Mouse (Mus musculus) stomach, embryonic 14.5 days (tissue): ENCODE measurements around the gene Rps6ka5. TPM values are rescaled to one million over a fixed set of nuclear protein-coding genes. Genes with fewer than 3 reads are reported as not detected.

Experiments used
- ATAC-seq: fragments of 200-750 bp; cut with Nextera tagmentation; 2 replicates; pipeline ENCODE4 v1.8.0; 2017; ENCODE audit warnings: low read depth, moderate TSS enrichment; ENCODE audit not compliant: insufficient number of reproducible peaks, insufficient read depth, low FRiP score
- H3K27ac ChIP-seq: fragments of 300-500 bp; sonication (generic); 2 replicates; pipeline ENCODE4 v1.5.1; 2014; ENCODE audit warnings: mild to moderate bottlenecking, low read length, moderate library complexity, mixed read lengths
- H3K27me3 ChIP-seq: fragments of 300-500 bp; sonication (generic); 2 replicates; pipeline ENCODE4 v1.6.1; 2014; ENCODE audit warnings: low read length, control low read depth, mixed read lengths; ENCODE audit not compliant: control insufficient read depth, insufficient read depth
- H3K36me3 ChIP-seq: fragments of 300-500 bp; sonication (generic); 2 replicates; pipeline ENCODE4 v1.6.1; 2014; ENCODE audit warnings: mild to moderate bottlenecking, control low read depth, low read length, moderate library complexity, mixed read lengths; ENCODE audit not compliant: control insufficient read depth, insufficient read depth
- H3K4me1 ChIP-seq: fragments of 300-500 bp; sonication (generic); 2 replicates; pipeline ENCODE4 v1.6.1; 2014; ENCODE audit warnings: low read length, control low read depth, mixed read lengths; ENCODE audit not compliant: control insufficient read depth, insufficient read depth
- H3K4me2 ChIP-seq: fragments of 300-500 bp; sonication (generic); replicated peaks from 2 replicates; pipeline ENCODE4 v1.6.1; 2014; ENCODE audit warnings: low read depth, low read length, control low read depth
- H3K4me3 ChIP-seq: fragments of 300-500 bp; sonication (generic); 2 replicates; pipeline ENCODE4 v1.5.1; 2014; ENCODE audit warnings: low read depth, low read length, control low read depth
- H3K9ac ChIP-seq: fragments of 300-500 bp; sonication (generic); replicated peaks from 2 replicates; pipeline ENCODE4 v1.6.1; 2014; ENCODE audit warnings: low read depth, mild to moderate bottlenecking, control low read depth, low read length, moderate library complexity, mixed read lengths
- H3K9me3 ChIP-seq: fragments of 300-500 bp; sonication (generic); 2 replicates; pipeline ENCODE4 v1.6.1; 2016; ENCODE audit warnings: low read depth, low read length, control low read depth; ENCODE audit not compliant: control insufficient read depth
- WGBS: fragments of 180-500 bp; shearing (Covaris S2); extraction: QIAGEN DNeasy Blood & Tissue Kit; methylation state at CpG from one replicate; pipeline ENCODE4 v1.1.7; 2014; 5-methylcytosine and 5-hydroxymethylcytosine counted together
- polyA plus RNA-seq: library from polyadenylated mRNA; unstranded; fragments of >200 nt; fragmentation: Nextera tagmentation; extraction: Ambion mirVana; gene quantifications from 2 replicates; pipeline ENCODE4 v1.2.1, GENCODE M21; 2014

Rps6ka5 gene
- polyA plus RNA-seq, 1 experiment from 2014 or later, result 5.4 TPM

DNA sequence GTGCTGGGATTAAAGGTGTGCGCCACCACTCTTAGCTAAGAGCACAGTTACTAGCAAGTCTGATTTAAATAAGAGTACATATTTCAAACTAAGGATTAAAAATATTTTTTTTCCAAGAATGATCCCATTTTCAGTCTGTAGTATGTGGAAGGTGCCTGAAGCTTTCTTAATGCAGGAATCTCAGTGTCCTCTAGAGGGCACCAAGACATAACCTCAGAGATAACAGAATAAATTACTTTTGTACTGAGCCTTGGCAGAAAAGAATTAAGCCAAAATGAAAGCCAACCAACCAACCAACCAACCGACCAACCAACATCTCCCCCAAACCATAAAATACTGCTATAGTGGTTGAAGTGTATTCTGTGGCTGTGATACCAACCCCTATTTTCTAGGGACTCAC lies 148.5 kb downstream of the Rps6ka5 start:
- Histone ChIP-seq H3K4me1 (no peaks in the 10 kb centered on the region), H3K27ac (no peak overlapping the region), H3K9ac (no peak overlapping the region), H3K36me3 (no peaks in the 10 kb centered on the region), H3K4me3 (no peak overlapping the region), H3K9me3 (no peaks in the 10 kb centered on the region), H3K27me3 (no peaks in the 10 kb centered on the region), H3K4me2 (no peak overlapping the region)
- WGBS, result 52% methylated on average over 2 of the region's 2 CpGs
- no peak for ATAC-seq

DNA sequence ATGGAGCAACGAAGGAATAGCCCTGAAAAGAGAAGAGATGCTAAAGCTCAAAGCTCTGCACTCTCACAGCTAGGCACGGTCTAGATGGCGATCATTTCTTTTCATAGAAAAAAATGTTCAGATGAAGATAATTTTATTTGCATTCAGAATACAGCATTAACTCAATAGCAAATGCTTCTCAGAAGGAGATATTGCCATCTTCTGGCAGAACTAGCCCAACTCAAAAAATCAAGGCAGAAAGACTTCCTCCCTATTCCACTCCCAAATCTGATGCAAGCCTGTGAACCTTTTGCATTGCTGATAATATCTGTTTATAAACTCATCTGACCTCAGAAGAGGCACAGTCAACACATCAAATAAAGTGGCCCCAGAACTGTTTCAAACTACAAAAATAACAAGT lies 151.0 kb downstream of the Rps6ka5 start:
- no peak overlapping the region for H3K9ac ChIP-seq
- WGBS, result 81% methylated on average over 3 of the region's 3 CpGs
- H3K4me1 ChIP-seq, result no peaks in the 10 kb centered on the region

DNA sequence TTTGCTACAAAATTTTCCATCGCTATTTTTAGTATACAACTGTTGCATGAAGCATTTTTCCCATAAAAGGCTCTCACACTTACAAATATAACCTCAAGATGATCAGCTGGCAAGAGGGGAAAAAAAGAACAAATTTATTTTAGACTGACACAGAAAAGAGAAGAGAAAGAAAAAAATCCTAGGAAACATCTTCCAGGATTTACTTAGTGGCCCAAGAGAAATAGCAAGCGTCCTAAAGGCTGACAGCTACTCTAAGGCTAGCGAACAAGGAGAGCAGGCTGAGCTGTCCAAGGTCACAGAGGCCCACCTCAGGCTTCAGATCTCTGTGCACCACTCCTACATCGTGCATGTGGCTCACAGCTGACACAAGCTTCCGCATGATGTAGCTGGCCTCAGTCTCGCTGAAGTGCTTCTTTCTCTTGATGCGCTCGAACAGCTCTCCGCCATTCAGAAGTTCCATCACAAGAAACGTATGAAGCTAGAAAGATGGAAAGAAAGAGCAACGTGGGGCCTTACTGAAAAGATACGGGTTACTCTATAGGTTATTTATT lies 156.2 kb downstream of the Rps6ka5 start:
- Histone ChIP-seq H3K27ac (no peak overlapping the region), H3K27me3 (no peaks in the 10 kb centered on the region), H3K4me3 (no peak overlapping the region), H3K36me3 (no peaks in the 10 kb centered on the region; the same call in 1 of the 2 replicates), H3K9ac (no peak overlapping the region), H3K4me2 (no peak overlapping the region), H3K4me1 (no peaks in the 10 kb centered on the region), H3K9me3 (no peaks in the 10 kb centered on the region)
- ATAC-seq, result no peak
- 76% methylated on average over 12 of the region's 12 CpGs for WGBS

More for the DNA sequence above, 151.0 kb downstream of the Rps6ka5 start:
- Histone ChIP-seq H3K4me2 (no peak overlapping the region), H3K9me3 (no peaks in the 10 kb centered on the region), H3K27ac (no peak overlapping the region), H3K36me3 (no peaks in the 10 kb centered on the region; the same call in 1 of the 2 replicates), H3K4me3 (no peak overlapping the region), H3K27me3 (no peaks in the 10 kb centered on the region)
- no peak for ATAC-seq

DNA sequence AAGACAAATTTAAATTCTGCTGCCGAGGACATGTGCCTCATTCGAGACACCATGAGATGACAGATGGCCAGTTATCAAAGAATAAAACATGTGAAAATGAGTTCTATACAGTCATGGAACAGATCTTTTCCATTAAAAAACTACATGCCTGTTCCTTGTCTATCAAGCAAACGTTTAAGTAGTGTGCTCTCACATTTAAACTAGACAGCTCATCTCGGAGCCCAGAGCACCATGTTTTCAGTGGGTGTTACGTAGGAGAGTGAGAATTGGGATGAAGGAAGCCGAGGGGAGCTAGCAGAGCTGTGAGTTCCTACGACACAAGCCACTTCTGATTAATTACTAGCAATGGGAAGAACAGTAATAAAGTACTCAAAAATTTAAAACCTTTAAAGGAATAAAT lies 158.0 kb downstream of the Rps6ka5 start:
- no peak overlapping the region for H3K27ac ChIP-seq
- H3K4me1 ChIP-seq, result no peaks in the 10 kb centered on the region
- no peaks in the 10 kb centered on the region for H3K9me3 ChIP-seq
- H3K36me3 ChIP-seq, result no peaks in the 10 kb centered on the region; the same call in 1 of the 2 replicates
- no peaks in the 10 kb centered on the region for H3K27me3 ChIP-seq
- 78% methylated on average over 7 of the region's 7 CpGs for WGBS
- H3K4me3 ChIP-seq, result no peak overlapping the region
- no peak overlapping the region for H3K4me2 ChIP-seq
- ATAC-seq, result no peak
- H3K9ac ChIP-seq, result no peak overlapping the region

DNA sequence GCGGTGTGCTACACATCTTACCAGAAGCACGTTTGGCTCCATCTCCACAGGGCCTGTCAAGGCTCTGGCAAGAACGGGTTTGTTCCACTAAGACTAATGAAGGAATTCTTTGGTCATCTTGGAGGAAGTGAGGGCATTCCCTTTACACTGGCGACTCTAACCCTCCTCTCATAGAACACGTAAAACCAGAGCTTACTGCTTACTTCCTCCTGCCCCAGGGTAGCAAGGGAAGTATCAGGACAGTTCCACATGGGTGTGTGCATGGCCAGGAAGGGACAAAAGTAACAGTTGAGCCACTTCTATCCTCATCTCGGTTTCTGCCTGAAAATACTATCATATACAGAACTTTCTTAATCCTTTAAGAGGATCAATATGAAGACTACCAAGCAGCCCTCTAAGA lies 158.7 kb downstream of the Rps6ka5 start:
- no peaks in the 10 kb centered on the region for H3K4me1 ChIP-seq
- no peaks in the 10 kb centered on the region; the same call in 1 of the 2 replicates for H3K36me3 ChIP-seq
- no peak overlapping the region for H3K4me3 ChIP-seq
- H3K27me3 ChIP-seq, result no peaks in the 10 kb centered on the region
- H3K9ac ChIP-seq, result no peak overlapping the region
- ATAC-seq, result no peak
- no peaks in the 10 kb centered on the region for H3K9me3 ChIP-seq
- WGBS, result 81% methylated on average over 6 of the region's 6 CpGs
- H3K4me2 ChIP-seq, result no peak overlapping the region
- no peak overlapping the region for H3K27ac ChIP-seq

DNA sequence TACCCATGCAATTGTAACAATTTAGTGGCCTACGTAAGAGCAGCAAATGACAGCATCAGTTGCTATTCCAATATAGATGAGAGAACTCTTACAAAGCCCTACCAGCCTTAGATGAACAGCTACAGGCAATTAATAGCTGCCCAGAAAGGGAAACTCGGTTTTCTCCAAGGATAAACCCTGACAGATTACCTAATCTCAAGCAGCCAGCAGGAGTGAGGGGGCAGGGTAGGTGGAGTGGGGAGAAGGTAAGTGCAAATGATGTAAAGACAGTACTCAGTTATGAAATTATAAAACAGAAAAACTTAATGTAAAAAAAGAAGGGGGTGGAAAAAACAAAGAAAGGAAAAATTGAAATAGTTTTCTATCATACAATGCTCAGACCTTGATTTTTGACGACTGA lies 159.2 kb downstream of the Rps6ka5 start:
- Histone ChIP-seq H3K27me3 (no peaks in the 10 kb centered on the region), H3K27ac (no peak overlapping the region), H3K4me1 (no peaks in the 10 kb centered on the region), H3K9ac (no peak overlapping the region), H3K4me3 (no peak overlapping the region), H3K9me3 (no peaks in the 10 kb centered on the region), H3K36me3 (no peaks in the 10 kb centered on the region; the same call in 1 of the 2 replicates), H3K4me2 (no peak overlapping the region)
- no peak for ATAC-seq
- 69% methylated on average over 3 of the region's 3 CpGs for WGBS

DNA sequence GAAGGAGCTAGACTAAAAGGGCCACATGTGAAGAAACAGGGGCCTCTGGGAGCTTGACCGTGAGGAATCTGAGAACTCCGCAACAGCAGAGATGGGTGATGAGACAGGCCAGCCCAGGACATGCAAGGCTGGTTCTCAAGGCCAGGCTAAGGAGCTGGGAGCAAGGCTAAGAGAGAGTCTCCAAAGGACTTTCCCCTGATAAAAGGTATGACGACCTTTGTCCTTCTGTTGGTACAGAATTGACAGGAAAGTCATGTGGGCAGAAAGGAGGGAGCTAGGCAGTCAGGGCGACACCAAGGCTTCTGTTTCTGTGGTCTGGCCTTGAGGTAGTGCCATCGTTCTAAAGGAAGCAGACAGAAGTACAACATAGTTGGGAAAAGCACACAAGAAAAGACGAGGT lies 173.1 kb downstream of the Rps6ka5 start:
- ATAC-seq, result no peak
- Histone ChIP-seq H3K9ac (no peak overlapping the region), H3K27ac (no peak overlapping the region), H3K9me3 (no peaks in the 10 kb centered on the region), H3K27me3 (no peaks in the 10 kb centered on the region), H3K4me2 (no peak overlapping the region), H3K36me3 (no peaks in the 10 kb centered on the region), H3K4me1 (no peaks in the 10 kb centered on the region), H3K4me3 (no peak overlapping the region)
- 84% methylated on average over 6 of the region's 6 CpGs for WGBS

DNA sequence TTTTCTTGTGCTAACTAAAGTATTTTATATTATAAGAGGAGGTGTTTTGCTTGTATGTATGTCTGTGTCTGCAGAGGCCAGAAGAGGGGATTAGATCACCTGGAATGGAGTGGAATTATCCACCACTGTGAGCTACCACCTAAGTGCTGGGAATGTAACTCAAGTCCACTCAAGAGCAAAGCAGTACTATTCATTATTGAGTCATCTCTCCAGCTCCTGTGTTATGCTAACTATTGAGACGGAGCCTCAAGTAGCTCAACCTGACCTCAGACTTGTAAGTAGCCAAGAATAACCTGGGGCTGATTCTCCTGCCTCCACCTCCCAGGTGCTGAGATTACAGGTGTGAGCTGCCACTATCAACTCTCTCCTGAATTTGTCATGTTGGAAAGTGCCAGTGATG lies 174.8 kb downstream of the Rps6ka5 start:
- no peaks in the 10 kb centered on the region for H3K4me1 ChIP-seq
- no peak overlapping the region for H3K27ac ChIP-seq
- H3K4me2 ChIP-seq, result no peak overlapping the region
- H3K9me3 ChIP-seq, result no peaks in the 10 kb centered on the region
- H3K9ac ChIP-seq, result no peak overlapping the region
- no peak for ATAC-seq
- no peaks in the 10 kb centered on the region for H3K36me3 ChIP-seq
- H3K4me3 ChIP-seq, result no peak overlapping the region
- no peaks in the 10 kb centered on the region for H3K27me3 ChIP-seq
- 91% methylated on average over 1 of the region's 1 CpGs for WGBS

DNA sequence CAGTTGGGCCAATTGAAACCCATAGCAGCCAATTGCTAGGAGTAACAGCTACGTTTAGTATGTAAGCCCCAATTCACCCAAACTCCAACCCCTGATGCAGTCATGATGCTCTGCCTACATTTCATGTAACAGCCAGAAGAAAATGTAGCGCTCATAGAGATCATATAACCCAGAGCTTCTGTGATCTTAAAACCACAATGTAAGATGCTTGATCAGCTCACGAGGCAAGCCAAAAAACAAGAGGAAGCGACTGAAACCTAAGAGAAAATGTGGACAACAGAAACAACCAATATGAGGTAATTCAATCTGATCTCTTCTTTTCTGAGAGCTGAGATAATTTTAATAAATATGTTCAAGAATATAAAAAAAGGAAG lies 182.6 kb downstream of the Rps6ka5 start:
- Histone ChIP-seq H3K9ac (no peak overlapping the region), H3K4me1 (no peaks in the 10 kb centered on the region), H3K4me3 (no peak overlapping the region), H3K27me3 (no peaks in the 10 kb centered on the region), H3K36me3 (no peaks in the 10 kb centered on the region), H3K27ac (no peak overlapping the region), H3K9me3 (no peaks in the 10 kb centered on the region), H3K4me2 (no peak overlapping the region)
- ATAC-seq, result no peak
- WGBS, result 87% methylated on average over 4 of the region's 4 CpGs
